Mouse (Mus musculus) right cerebral cortex, postnatal 25 days (tissue): ENCODE measurements around the gene Ell2.

Experiments
- DNase-seq: peaks from one replicate; pipeline ENCODE4 v3.0.0; 2022

The Ell2 gene

DNA sequence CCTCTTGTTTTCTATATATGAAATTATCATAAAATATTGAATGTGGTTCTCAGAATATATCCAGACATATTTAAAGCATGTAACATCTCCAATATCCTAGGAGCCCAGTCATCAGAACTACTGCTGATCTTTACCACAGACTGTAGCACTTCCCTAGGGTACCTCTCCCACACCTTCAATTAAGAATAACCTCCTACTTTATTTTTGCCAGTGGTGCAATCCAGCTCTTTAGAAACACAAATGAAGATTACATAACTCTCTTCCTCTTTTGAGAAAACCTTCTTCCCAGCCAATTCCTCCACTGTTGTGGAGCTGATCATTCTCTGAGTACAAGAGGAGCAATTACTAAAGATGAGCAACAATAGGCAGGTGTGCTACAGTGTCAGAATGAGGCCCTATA is 113.3 kb downstream of the Ell2 start:
- no peak for DNase-seq
